Comparison of ENCODE assay signal across 12 mouse cellular contexts in genomic region chr2:165890401-165890800, GRCm38 (mm10). TPM values are rescaled to one million over a fixed set of nuclear protein-coding genes. Genes with fewer than 3 reads are reported as not detected.
DNase-seq lines count a peak whose midpoint lies in the region; ATAC-seq and TF ChIP-seq lines count a peak whose summit lies in the region.
"Had no signal": no experiment of that assay in that cellular context is flagged by ENCODE, and none has a peak within 500 bp of the region (broad histone marks: within the 10 kb centered on the region; RNA-seq: fewer than 3 reads in every experiment).

No protein-coding gene starts in this region.

- H3K9me3 ChIP-seq in liver, embryonic 13.5 days (replicated peaks) = no peaks in the 10 kb centered on the region
- H3K9me3 ChIP-seq in midbrain, embryonic 11.5 days (ENCODE audit: control insufficient read depth, low read length) = no peaks in the 10 kb centered on the region
- H3K9me3 ChIP-seq: forebrain, embryonic 12.5 days had no signal

- DNase-seq in layer of hippocampus, adult 2 months (ENCODE audit: low spot score in 2 of 2) = no peak
- DNase-seq in layer of hippocampus, adult 8-10 months (ENCODE audit: low spot score in 2 of 2) = no peak
- DNase-seq in liver, embryonic 13.5 days = no peak
- DNase-seq in thymus, postnatal 10 days (ENCODE audit: low spot score in 2 of 2) = peak; percentile 77 to 81
- no peak for DNase-seq in midbrain, embryonic 11.5 days (ENCODE audit: low spot score, missing footprints)
- no peak for DNase-seq in cerebellum, postnatal 14 days
- DNase-seq in embryo, embryonic 11 days = no peak
- DNase-seq: gastrocnemius, postnatal 25 days; kidney, postnatal 14 days; lung, postnatal 14 days had no signal

- H3K4me1 ChIP-seq in liver, embryonic 13.5 days (replicated peaks) = peaks cover 84% of the 10 kb centered on the region
- peaks cover 42% of the 10 kb centered on the region for H3K4me1 ChIP-seq in midbrain, embryonic 11.5 days (ENCODE audit: control insufficient read depth, insufficient read depth, low read length)

- TF ChIP-seq CTCF in layer of hippocampus, adult 2 months (conservative IDR thresholded peaks at IDR 0.05) = no peak

- peak overlapping the region; percentile 29; the same call in 1 of the 2 replicates for H3K9ac ChIP-seq in liver, embryonic 13.5 days
- H3K9ac ChIP-seq in midbrain, embryonic 11.5 days (ENCODE audit: low read length) = no peak overlapping the region
- H3K9ac ChIP-seq: forebrain, embryonic 12.5 days had no signal

- WGBS in liver, embryonic 13.5 days (ENCODE audit: insufficient replicate concordance) = 63% methylated on average over 10 of the region's 10 CpGs
- 86% methylated on average over 10 of the region's 10 CpGs for WGBS in midbrain, embryonic 11.5 days

- H3K4me2 ChIP-seq in liver, embryonic 13.5 days = no peak overlapping the region
- no peak overlapping the region for H3K4me2 ChIP-seq in midbrain, embryonic 11.5 days
- H3K4me2 ChIP-seq: forebrain, embryonic 12.5 days had no signal

- no peaks in the 10 kb centered on the region for H3K36me3 ChIP-seq in liver, embryonic 13.5 days
- H3K36me3 ChIP-seq in midbrain, embryonic 11.5 days (ENCODE audit: control insufficient read depth, insufficient read depth, low read length) = no peaks in the 10 kb centered on the region
- H3K36me3 ChIP-seq: forebrain, embryonic 12.5 days had no signal

- ATAC-seq in common myeloid progenitor, adult 5-6 weeks (replicated peaks; ENCODE audit: low read depth, poor library complexity, severe bottlenecking) = 0 out of 2 replicates have a peak, but pooled peaks have one; percentile 10
- ATAC-seq in liver, embryonic 13.5 days (ENCODE audit: low read depth) = no peak
- no peak for ATAC-seq in midbrain, embryonic 11.5 days (ENCODE audit: low FRiP score)

- H3K27me3 ChIP-seq in liver, embryonic 13.5 days = no peaks in the 10 kb centered on the region
- no peaks in the 10 kb centered on the region for H3K27me3 ChIP-seq in midbrain, embryonic 11.5 days (ENCODE audit: control insufficient read depth, insufficient read depth, low read length)
- H3K27me3 ChIP-seq: forebrain, embryonic 12.5 days had no signal

- H3K27ac ChIP-seq in layer of hippocampus, adult 2 months = peak overlapping the region; percentile 33; the same call in 1 of the 2 replicates
- H3K27ac ChIP-seq in liver, embryonic 13.5 days = peak overlapping the region; percentile 100
- no peak overlapping the region for H3K27ac ChIP-seq in midbrain, embryonic 11.5 days (ENCODE audit: low read depth, low read length)

- no peak overlapping the region for H3K4me3 ChIP-seq in layer of hippocampus, adult 2 months
- H3K4me3 ChIP-seq in liver, embryonic 13.5 days (replicated peaks) = no peak overlapping the region
- no peak overlapping the region for H3K4me3 ChIP-seq in midbrain, embryonic 11.5 days (ENCODE audit: low read depth, low read length)
- H3K4me3 ChIP-seq: forebrain, embryonic 12.5 days had no signal

RNA-seq across cellular contexts. Expression of gene Zmynd8, which starts 8.4 kb away (rescaled TPM):
- total RNA-seq in layer of hippocampus, adult 2 months (2021) = 100 to 1,000 TPM; 173 to 186 TPM
- total RNA-seq in layer of hippocampus, adult 8-10 months (2022) = 100 to 1,000 TPM; 128 to 162 (median 147) TPM
- 34.6 and 55.9 TPM in 2 replicates for total RNA-seq in common myeloid progenitor, adult 5-6 weeks (2017)
- 26.5 and 28.3 TPM in 2 replicates for polyA plus RNA-seq in liver, embryonic 13.5 days (2015; fragmentation: Nextera tagmentation; extraction: Ambion mirVana)
- polyA plus RNA-seq in midbrain, embryonic 11.5 days (2014; fragmentation: Nextera tagmentation; extraction: Ambion mirVana) = 43.1 and 45.6 TPM in 2 replicates

Comparison
In these comparisons a context has a peak if more than half of its experiments do, and no peak if none do; other contexts are left out.
1. DNase-seq: peak in thymus, postnatal 10 days (2 of 2); none in layer of hippocampus, adult 2 months (0 of 2), layer of hippocampus, adult 8-10 months (0 of 2), liver, embryonic 13.5 days (single experiment), midbrain, embryonic 11.5 days (single experiment), cerebellum, postnatal 14 days (0 of 2) and embryo, embryonic 11 days (single experiment).